Mouse (Mus musculus): ENCODE measurements at regions not wholly inside any gene's neighbourhood (a gene's known extent, or its start where the extent isn't known, plus 50 kb on each side); places are given as distances from the start of the nearest gene placed in this dataset.

- H3K27ac ChIP-seq (ENCODE audit: low read depth, low read length), result no peak overlapping the region
- H3K9ac ChIP-seq (ENCODE audit: low read depth, low read length), result no peak overlapping the region
- no peaks in the 10 kb centered on the region for H3K27me3 ChIP-seq (replicated peaks; ENCODE audit: control insufficient read depth, insufficient read depth, low read length)
- H3K4me1 ChIP-seq (replicated peaks; ENCODE audit: control insufficient read depth, insufficient read depth, low read length), result no peaks in the 10 kb centered on the region
- no peak overlapping the region for H3K4me3 ChIP-seq (ENCODE audit: low read depth, low read length)
- no peaks in the 10 kb centered on the region for H3K36me3 ChIP-seq (ENCODE audit: control insufficient read depth, insufficient read depth)
- no peak for ATAC-seq
- 47% methylated on average over 4 of the region's 4 CpGs for WGBS
- no peaks in the 10 kb centered on the region for H3K9me3 ChIP-seq (ENCODE audit: control insufficient read depth)
- H3K4me2 ChIP-seq (replicated peaks; ENCODE audit: low read depth), result no peak overlapping the region
- TF ChIP-seq CTCF (IDR thresholded peaks at IDR 0.05; ENCODE audit: low read depth), result no peak
Observed at GRCm38 (mm10) chr4:55921217-55921616, 389.0 kb upstream of the Klf4 start.

GRCm38 (mm10) chr4:55894116-55894885, 362.0 kb upstream of the Klf4 start:
- no peak overlapping the region for H3K4me3 ChIP-seq (ENCODE audit: low read depth, low read length)
- ATAC-seq, result no peak
- H3K27ac ChIP-seq (ENCODE audit: low read depth, low read length), result no peak overlapping the region
- H3K27me3 ChIP-seq (replicated peaks; ENCODE audit: control insufficient read depth, insufficient read depth, low read length), result no peaks in the 10 kb centered on the region
- no peak overlapping the region for H3K9ac ChIP-seq (ENCODE audit: low read depth, low read length)
- no peaks in the 10 kb centered on the region for H3K36me3 ChIP-seq (ENCODE audit: control insufficient read depth, insufficient read depth)
- H3K4me2 ChIP-seq (replicated peaks; ENCODE audit: low read depth), result no peak overlapping the region
- no peaks in the 10 kb centered on the region for H3K4me1 ChIP-seq (replicated peaks; ENCODE audit: control insufficient read depth, insufficient read depth, low read length)
- no peaks in the 10 kb centered on the region for H3K9me3 ChIP-seq (ENCODE audit: control insufficient read depth)
- TF ChIP-seq CTCF (IDR thresholded peaks at IDR 0.05; ENCODE audit: low read depth), result no peak
- WGBS, result 58% methylated on average over 12 of the region's 12 CpGs

DNA sequence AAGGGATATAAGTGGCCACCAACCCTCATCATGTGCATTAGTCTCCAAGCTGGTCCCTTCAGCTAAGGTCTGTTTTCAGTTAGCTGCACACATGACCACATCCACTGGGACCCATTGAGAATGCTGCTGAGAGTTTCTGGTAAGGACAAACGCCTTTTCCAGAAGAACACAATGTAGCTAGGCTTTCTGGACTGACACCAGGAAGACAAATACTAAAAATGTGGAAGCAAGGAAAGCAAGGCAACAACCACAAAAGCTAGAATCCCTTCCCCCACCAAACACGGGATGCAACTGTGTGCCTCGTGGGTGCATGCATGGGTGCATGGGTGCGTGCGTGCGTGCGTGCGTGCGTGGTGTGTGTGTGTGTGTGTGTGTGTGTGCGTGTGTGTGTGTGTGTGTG, 359.4 kb upstream of the Klf4 start:
- Histone ChIP-seq H3K9ac (ENCODE audit: low read depth, low read length) (no peak overlapping the region), H3K4me1 (replicated peaks; ENCODE audit: control insufficient read depth, insufficient read depth, low read length) (no peaks in the 10 kb centered on the region), H3K27me3 (replicated peaks; ENCODE audit: control insufficient read depth, insufficient read depth, low read length) (no peaks in the 10 kb centered on the region), H3K4me2 (replicated peaks; ENCODE audit: low read depth) (no peak overlapping the region), H3K27ac (ENCODE audit: low read depth, low read length) (no peak overlapping the region), H3K36me3 (ENCODE audit: control insufficient read depth, insufficient read depth) (no peaks in the 10 kb centered on the region), H3K4me3 (ENCODE audit: low read depth, low read length) (no peak overlapping the region), H3K9me3 (ENCODE audit: control insufficient read depth) (no peaks in the 10 kb centered on the region)
- 94% methylated on average over 9 of the region's 10 CpGs for WGBS
- TF ChIP-seq CTCF (IDR thresholded peaks at IDR 0.05; ENCODE audit: low read depth), result no peak
- no peak for ATAC-seq

- Histone ChIP-seq H3K27ac (ENCODE audit: low read depth, low read length) (no peak overlapping the region), H3K4me3 (ENCODE audit: low read depth, low read length) (no peak overlapping the region), H3K4me2 (replicated peaks; ENCODE audit: low read depth) (no peak overlapping the region), H3K27me3 (replicated peaks; ENCODE audit: control insufficient read depth, insufficient read depth, low read length) (no peaks in the 10 kb centered on the region), H3K36me3 (ENCODE audit: control insufficient read depth, insufficient read depth) (no peaks in the 10 kb centered on the region), H3K4me1 (replicated peaks; ENCODE audit: control insufficient read depth, insufficient read depth, low read length) (no peaks in the 10 kb centered on the region), H3K9ac (ENCODE audit: low read depth, low read length) (no peak overlapping the region), H3K9me3 (ENCODE audit: control insufficient read depth) (no peaks in the 10 kb centered on the region)
- TF ChIP-seq CTCF (IDR thresholded peaks at IDR 0.05; ENCODE audit: low read depth), result no peak
- 82% methylated on average over 6 of the region's 6 CpGs for WGBS
- no peak for ATAC-seq
Observed at GRCm38 (mm10) chr4:55887581-55887980, 355.3 kb upstream of the Klf4 start.

- WGBS, result 49% methylated on average over 2 of the region's 2 CpGs
- Histone ChIP-seq H3K4me2 (replicated peaks; ENCODE audit: low read depth) (no peak overlapping the region), H3K36me3 (ENCODE audit: control insufficient read depth, insufficient read depth) (no peaks in the 10 kb centered on the region), H3K27me3 (replicated peaks; ENCODE audit: control insufficient read depth, insufficient read depth, low read length) (no peaks in the 10 kb centered on the region), H3K9ac (ENCODE audit: low read depth, low read length) (no peak overlapping the region), H3K4me1 (replicated peaks; ENCODE audit: control insufficient read depth, insufficient read depth, low read length) (no peaks in the 10 kb centered on the region), H3K9me3 (ENCODE audit: control insufficient read depth) (no peaks in the 10 kb centered on the region), H3K4me3 (ENCODE audit: low read depth, low read length) (no peak overlapping the region), H3K27ac (ENCODE audit: low read depth, low read length) (no peak overlapping the region)
- ATAC-seq, result no peak
- no peak for TF ChIP-seq CTCF (IDR thresholded peaks at IDR 0.05; ENCODE audit: low read depth)
Observed at GRCm38 (mm10) chr4:55882541-55882940, 350.3 kb upstream of the Klf4 start.

DNA sequence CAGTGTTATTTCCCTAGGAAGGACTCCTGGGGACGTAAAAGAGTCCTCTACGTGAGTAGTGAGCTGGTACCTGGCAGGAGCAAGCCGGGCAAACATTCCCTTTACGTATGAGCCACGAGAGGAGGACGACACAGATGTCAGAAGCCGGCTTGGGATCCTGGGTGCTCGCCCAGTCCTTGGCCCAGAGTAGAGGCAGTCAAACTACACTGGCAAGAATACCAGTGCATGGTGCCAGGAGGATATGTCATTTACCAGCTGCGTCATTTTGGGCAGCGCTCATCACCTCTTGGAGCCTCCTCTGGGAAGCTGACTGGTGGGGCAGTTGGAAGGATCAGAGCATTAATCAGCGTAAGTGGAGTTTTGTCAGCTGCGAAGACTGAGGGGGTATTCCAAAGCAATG, 343.0 kb upstream of the Klf4 start:
- no peaks in the 10 kb centered on the region for H3K27me3 ChIP-seq (replicated peaks; ENCODE audit: control insufficient read depth, insufficient read depth, low read length)
- H3K36me3 ChIP-seq (ENCODE audit: control insufficient read depth, insufficient read depth), result no peaks in the 10 kb centered on the region
- WGBS, result 95% methylated on average over 12 of the region's 12 CpGs
- H3K4me3 ChIP-seq (ENCODE audit: low read depth, low read length), result no peak overlapping the region
- H3K4me1 ChIP-seq (replicated peaks; ENCODE audit: control insufficient read depth, insufficient read depth, low read length), result no peaks in the 10 kb centered on the region
- no peaks in the 10 kb centered on the region for H3K9me3 ChIP-seq (ENCODE audit: control insufficient read depth)
- no peak overlapping the region for H3K4me2 ChIP-seq (replicated peaks; ENCODE audit: low read depth)
- H3K27ac ChIP-seq (ENCODE audit: low read depth, low read length), result no peak overlapping the region
- ATAC-seq, result no peak
- no peak for TF ChIP-seq CTCF (IDR thresholded peaks at IDR 0.05; ENCODE audit: low read depth)
- H3K9ac ChIP-seq (ENCODE audit: low read depth, low read length), result no peak overlapping the region

All from intestine, postnatal 0 days (tissue).